Mouse (Mus musculus) monocyte, adult 5-6 weeks (primary cell): ENCODE measurements around the gene Vav3. TPM values are rescaled to one million over a fixed set of nuclear protein-coding genes. Genes with fewer than 3 reads are reported as not detected.

ENCODE experiments used
- ATAC-seq: fragments of 153-309, 156-312 bp; replicated peaks from 2 replicates; pipeline ENCODE4 v1.8.0; 2017; ENCODE audit warnings: mild to moderate bottlenecking; ENCODE audit not compliant: low TSS enrichment, insufficient number of reproducible peaks, severe bottlenecking, poor library complexity, low FRiP score
- total RNA-seq: library from RNA; stranded (forward); fragments of 200-1000, 200-491, 200-594 nt; gene quantifications from 3 replicates; pipeline ENCODE4 v1.2.3, GENCODE M21; 2017

The Vav3 gene
- total RNA-seq, 1 experiment from 2014 or later = 89.2 TPM

DNA sequence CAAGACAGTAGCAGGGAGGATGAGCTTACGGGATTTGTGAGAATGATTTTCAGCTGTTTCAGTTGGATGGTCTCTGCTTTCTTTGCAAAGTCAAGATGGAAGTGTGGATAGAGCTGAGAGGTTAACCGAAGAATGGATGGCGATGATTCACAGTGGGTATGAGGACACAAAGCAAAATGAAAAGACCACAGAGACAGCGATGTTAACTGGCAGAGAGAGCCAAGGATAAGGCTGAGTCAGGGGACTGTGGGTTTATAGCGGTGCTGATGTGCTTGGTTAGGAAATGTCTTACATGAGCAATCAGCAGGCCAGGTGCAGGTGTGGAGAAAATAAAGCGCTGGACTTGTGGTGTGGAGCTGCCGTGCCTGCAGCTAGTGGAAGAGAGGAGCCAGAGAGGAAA is 371.3 kb downstream of the Vav3 start:
- no peak for ATAC-seq

DNA sequence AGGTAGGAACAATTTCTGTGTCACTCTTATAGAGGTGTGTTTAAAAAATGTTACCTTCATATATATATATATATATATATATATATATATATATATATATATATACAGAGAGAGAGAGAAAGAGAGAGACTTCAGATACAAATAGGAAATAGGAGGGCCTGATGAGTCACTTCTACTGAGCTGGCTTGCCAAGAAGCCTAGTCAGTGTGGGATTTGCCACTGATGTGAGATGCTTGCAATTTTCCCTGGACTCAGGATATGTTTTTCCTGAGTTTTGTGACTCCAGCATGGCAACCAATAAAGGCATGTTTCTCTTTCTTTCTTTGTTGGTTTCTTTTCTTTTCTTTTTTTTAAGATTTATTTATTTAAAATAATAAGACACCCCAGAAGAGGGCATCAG is 374.0 kb downstream of the Vav3 start:
- ATAC-seq = no peak

DNA sequence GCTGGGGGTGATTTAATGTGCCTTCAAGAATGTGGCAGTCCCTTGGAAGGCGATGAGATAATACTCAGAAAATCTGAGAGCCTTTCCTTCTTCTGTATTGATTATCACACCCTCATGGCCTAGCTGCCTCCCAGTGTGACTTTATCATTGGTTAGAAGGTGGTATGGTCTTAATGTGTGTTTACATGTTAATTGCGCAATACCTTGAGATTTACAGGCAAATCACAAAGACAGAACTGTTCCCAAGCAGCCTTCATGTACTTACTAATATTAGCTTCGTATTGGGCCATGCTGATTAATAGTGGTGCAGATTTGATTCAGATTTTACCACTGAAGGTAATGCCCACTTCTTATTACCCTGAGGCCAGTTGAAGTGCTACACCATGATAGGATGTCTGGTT is 381.3 kb downstream of the Vav3 start:
- no peak for ATAC-seq

DNA sequence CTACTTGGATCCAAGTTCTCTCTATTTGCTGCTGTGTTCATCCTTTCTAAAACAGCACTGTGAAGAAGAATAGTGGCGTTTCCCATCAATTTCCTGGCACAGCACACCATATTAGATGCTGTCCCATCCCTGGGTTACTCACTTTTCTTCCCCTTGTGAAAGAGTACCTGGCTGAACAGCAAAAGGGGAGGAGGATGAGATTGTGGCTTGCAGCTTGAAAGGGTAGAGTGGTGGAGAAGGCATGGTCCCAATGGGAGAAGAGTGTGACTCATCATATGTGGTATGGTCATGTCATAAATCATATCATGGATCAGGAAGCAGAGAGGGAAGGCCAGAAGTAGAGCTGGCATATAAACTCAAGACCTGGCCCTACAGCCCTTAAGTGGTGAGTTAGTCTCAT is 386.3 kb downstream of the Vav3 start:
- no peak for ATAC-seq

DNA sequence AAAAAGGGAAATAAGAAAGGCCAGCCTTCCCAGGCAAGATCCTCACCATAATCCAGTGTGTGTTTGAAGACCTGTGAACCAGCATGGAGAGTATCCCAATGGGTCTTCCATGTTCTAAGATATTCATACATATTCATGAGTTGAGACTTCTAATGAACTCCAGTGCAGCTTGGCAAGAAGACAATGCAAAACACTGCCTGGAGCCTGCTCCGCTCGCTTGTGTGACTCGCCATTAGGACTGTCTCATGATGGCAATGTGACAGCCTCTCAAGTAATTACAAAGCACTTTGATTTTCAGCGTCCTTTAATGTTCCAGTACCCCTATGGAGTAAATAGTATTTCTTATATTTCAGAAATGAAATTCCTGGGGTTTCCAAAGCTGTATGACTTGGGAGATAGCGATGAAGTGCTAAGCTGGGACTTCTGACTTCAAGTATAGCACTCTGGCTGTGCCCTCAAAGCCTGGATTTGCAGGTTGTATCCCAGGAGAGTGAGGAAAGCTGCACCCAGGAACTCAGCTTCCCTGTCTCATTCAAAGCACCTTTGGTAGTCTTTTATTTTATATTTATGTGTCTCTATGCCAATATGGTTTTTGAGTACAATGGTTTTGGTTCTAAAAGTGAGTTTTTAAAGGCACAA is 391.3 kb downstream of the Vav3 start:
- ATAC-seq = no peak

DNA sequence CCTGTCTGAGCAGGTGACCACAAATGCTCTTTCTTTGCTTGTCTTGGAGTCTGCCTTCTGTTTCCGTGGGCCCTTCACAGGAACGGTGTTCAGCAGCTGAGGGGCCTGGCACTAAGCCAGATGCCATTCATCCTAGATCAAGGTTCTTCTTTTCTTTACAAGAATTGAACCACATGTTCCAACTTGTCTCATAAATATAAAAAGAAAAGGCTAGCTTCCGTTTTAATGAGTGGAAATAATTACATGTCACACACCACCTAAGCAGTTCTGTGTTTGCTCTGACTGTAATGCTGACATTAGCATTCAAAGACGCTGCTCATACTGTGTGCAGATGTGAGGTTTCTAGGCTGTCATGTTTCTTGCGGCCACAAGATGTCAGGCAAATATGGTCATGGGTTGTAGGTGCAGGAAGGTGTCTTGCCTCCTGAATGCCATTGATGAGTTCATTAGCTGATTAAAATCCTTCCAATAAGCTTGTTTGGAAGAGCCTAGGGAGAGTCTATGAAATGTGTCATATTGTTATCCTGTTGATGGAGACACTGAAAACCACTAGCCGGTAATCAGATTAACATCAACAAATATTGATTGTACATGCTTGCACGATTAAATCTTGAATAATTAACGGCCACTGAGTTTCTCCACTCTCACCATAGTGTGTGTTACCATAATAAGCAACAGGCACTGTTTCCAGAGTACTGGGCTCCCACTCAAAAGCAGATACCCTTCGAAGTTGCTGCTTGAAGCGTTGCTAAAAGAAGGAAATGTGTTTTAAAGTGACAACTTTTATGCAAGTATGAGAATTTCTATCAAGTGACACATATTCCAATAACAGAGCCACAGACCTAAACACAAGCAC is 392.1 kb downstream of the Vav3 start:
- no peak for ATAC-seq

Other genes starting within 250 kb of the Vav3 start
- gene Slc25a24, start 217.5 kb upstream of the Vav3 start, total RNA-seq = 33.5 to 62.0 TPM (median 44.1 TPM) in 3 replicates